Mouse (Mus musculus) R1 (cell line): ENCODE measurements at regions not wholly inside any gene's neighbourhood (a gene's known extent, or its start where the extent isn't known, plus 50 kb on each side); places are given as distances from the start of the nearest gene placed in this dataset.

Experiments used
- DNase-seq: peaks from one replicate; pipeline ENCODE4 v3.0.0-alpha.2; 2018; ENCODE audit warnings: low read depth, low spot score

DNA sequence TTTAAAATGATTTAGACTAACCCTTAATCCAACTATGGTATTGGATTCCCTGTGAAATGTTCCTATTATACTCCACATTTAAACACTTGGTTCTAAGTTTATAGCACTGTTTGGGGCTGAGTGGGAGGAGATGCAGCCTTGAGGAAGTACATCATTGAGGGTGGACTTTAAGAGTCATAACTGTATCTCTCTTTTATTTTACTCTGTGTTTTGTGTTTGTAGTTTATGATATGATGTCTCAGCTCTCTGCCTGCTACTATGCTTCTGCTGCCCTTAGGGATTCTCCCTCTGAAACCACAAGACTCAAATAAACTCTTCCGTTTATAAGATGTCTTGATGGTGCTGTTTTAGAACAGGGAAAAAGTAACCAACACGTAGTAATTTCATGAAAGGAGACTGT is 797.7 kb upstream of the Sel1l start:
- no peak for DNase-seq

DNA sequence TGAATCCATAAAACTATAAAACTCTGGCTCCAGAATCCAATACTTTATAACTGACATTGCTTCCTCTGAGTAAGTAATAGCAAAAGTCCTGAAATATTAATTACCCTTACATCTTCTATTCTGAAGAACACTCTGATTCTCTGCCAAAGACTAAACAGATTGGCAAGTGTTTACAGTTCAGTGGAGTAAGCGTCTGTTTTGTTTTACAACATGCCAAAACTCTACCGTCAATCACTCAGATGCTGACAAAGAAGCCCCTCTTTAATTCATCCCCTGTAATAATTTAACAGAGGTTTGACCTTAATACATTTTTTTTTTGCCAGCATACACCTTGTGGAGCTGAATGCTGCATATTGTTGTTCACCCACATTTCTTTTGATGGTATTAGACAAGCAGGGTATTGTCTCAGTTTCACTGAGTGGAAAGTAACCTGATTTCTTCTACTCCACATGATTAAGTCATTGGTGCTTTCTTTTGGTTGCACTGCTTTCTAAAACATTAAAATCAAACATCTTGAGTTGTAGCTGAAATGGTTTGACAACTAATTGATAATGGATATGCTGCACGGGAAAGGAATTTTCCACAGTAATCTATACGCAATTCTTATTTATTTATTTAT is 796.2 kb upstream of the Sel1l start:
- DNase-seq = no peak

DNA sequence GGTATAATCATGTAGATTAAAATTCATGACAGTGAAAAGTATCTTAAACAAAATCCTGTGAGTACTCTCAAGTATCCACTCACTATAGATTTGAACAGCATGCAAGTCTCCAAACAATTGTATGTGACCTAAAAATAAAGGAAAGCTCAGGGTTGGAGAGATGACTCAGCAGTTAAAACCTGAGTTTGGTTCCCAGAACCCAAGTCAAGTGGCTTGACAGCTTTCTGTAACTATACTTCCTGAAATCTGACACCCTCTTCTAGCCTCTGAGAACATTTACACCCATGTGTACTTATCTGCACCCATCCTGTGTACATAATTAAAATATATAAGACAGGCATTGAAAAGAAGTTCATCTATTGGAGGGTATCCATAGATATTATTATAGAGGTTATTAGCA is 770.2 kb upstream of the Sel1l start:
- peak; percentile 3 for DNase-seq

DNA sequence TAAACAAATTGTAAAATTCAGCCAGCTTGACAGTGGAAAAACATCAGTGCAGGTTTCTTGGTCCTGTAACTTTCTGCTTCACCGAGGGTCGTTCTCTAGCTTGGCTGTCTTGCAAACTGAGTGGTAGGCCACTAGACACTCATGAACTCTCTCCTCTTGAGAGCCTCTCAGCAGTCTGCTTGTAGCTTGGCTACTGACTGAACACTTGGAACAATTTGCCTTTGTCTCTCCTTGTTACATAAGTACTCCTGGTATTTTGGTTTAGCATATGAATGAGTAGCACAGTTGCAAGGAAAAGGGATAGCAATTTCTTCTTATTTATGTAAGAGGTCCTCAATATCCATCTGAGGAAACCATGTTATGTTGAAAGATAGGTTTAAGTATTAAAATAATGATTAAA is 769.6 kb upstream of the Sel1l start:
- peak; percentile 32 for DNase-seq

- DNase-seq = no peak
Measured at GRCm38 (mm10) chr12:92601673-92602072, 752.7 kb upstream of the Sel1l start.

DNA sequence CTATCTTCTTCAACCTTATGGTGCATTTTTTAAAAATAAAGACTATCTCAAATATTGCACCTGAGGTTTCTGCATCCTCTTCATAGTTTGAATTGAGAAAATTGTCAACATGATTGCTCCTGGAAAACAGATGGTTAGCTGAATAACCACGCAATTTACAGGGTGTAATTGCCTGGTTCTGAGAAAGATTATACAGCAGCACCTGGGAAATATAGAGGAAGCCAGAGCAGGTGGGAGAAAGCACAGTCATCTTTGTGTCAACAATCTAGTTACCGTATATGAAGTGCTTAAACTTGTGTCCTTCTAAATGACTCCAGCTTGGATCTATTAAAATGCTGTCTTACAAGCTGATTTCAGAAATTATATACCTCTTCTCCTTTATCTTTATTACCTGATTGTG is 740.8 kb upstream of the Sel1l start:
- no peak for DNase-seq

DNA sequence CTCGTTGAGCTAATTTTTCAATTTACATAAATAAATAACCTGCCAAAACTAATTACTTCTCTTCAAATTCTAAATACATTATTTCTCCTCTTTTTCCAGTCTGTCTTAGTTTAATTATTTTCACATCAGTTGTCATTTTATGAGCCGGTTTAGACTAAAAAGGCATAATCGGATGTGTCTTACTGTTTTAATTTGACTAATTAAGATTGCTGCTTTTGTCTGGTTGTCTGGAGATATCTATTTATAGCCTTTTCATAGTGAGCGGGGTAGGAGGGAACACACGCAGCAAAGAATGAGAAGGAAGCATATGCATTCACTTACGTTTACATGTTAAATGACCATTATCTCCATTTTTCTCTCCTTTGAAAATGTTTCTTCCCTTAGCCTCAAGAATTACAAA is 740.3 kb upstream of the Sel1l start:
- DNase-seq = no peak

DNA sequence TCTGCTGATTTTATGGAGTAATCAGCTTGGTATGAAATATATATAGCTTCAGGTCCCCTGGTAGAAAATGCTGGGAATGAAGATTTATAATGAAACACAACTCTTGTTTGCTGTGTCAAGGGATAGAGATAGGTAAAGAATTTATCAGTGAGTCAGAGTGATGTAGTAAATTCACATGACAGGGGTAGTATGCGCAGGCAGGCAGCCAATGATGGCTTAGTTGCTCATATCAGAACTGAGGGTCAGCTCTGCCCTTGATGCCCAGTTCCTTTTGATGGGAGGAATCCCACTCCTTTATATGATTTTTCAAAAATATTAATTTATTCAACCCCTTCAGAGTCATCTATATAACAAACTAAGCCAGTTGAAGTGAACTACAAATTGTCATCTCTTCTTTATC is 729.6 kb upstream of the Sel1l start:
- DNase-seq = no peak
